Mouse (Mus musculus): ENCODE measurements at regions not wholly inside any gene's neighbourhood (a gene's known extent, or its start where the extent isn't known, plus 50 kb on each side); places are given as distances from the start of the nearest gene placed in this dataset.
"Not testable (repeated sequence)": the region's sequence is repeated elsewhere in the genome, so short reads cannot be mapped to it uniquely, and the experiment has no call there.

- Histone ChIP-seq H3K9ac (no peak overlapping the region), H3K4me3 (no peak overlapping the region), H3K4me1 (no peaks in the 10 kb centered on the region; the same call in 1 of the 2 replicates), H3K4me2 (replicated peaks) (no peak overlapping the region), H3K36me3 (no peaks in the 10 kb centered on the region), H3K27me3 (no peaks in the 10 kb centered on the region), H3K27ac (no peak overlapping the region), H3K9me3 (no peaks in the 10 kb centered on the region)
- ATAC-seq (ENCODE audit: insufficient number of reproducible peaks, insufficient read depth, low FRiP score, low TSS enrichment): no peak
- 75% methylated on average over 6 of the region's 6 CpGs for WGBS
Measured at GRCm38 (mm10) chr15:25236191-25236723, 177.3 kb downstream of the Basp1 start.

- H3K4me2 ChIP-seq (replicated peaks): no peak overlapping the region
- no peaks in the 10 kb centered on the region; the same call in 1 of the 2 replicates for H3K4me1 ChIP-seq
- 93% methylated on average over 10 of the region's 10 CpGs for WGBS
- no peak overlapping the region for H3K27ac ChIP-seq
- no peaks in the 10 kb centered on the region for H3K36me3 ChIP-seq
- no peak overlapping the region for H3K9ac ChIP-seq
- no peak overlapping the region for H3K4me3 ChIP-seq
- H3K9me3 ChIP-seq: no peaks in the 10 kb centered on the region
- no peak for ATAC-seq (ENCODE audit: insufficient number of reproducible peaks, insufficient read depth, low FRiP score, low TSS enrichment)
- H3K27me3 ChIP-seq: no peaks in the 10 kb centered on the region
Measured at GRCm38 (mm10) chr15:25234064-25234700, 179.4 kb downstream of the Basp1 start.

- Histone ChIP-seq H3K4me3 (no peak overlapping the region), H3K9ac (no peak overlapping the region), H3K4me2 (replicated peaks) (no peak overlapping the region), H3K36me3 (no peaks in the 10 kb centered on the region), H3K9me3 (no peaks in the 10 kb centered on the region), H3K27ac (no peak overlapping the region), H3K27me3 (no peaks in the 10 kb centered on the region), H3K4me1 (0 out of 2 replicates have a peak, but pooled peaks cover 3% of the 10 kb centered on the region)
- 74% methylated on average over 4 of the region's 4 CpGs for WGBS
- ATAC-seq (ENCODE audit: insufficient number of reproducible peaks, insufficient read depth, low FRiP score, low TSS enrichment): no peak
Measured at GRCm38 (mm10) chr15:25230213-25230612, 183.4 kb downstream of the Basp1 start.

GRCm38 (mm10) chr15:25229807-25230206, 183.8 kb downstream of the Basp1 start:
- H3K27ac ChIP-seq: no peak overlapping the region
- ATAC-seq (ENCODE audit: insufficient number of reproducible peaks, insufficient read depth, low FRiP score, low TSS enrichment): no peak
- H3K4me2 ChIP-seq (replicated peaks): no peak overlapping the region
- 0 out of 2 replicates have a peak, but pooled peaks cover 3% of the 10 kb centered on the region for H3K4me1 ChIP-seq
- no peak overlapping the region for H3K9ac ChIP-seq
- H3K9me3 ChIP-seq: no peaks in the 10 kb centered on the region
- H3K27me3 ChIP-seq: no peaks in the 10 kb centered on the region
- no peak overlapping the region for H3K4me3 ChIP-seq
- H3K36me3 ChIP-seq: no peaks in the 10 kb centered on the region
- WGBS: 86% methylated on average over 11 of the region's 11 CpGs

- 52% methylated on average over 7 of the region's 7 CpGs for WGBS
- no peak for ATAC-seq (ENCODE audit: insufficient number of reproducible peaks, insufficient read depth, low FRiP score, low TSS enrichment)
- Histone ChIP-seq H3K9me3 (no peaks in the 10 kb centered on the region), H3K4me1 (0 out of 2 replicates have a peak, but pooled peaks cover 3% of the 10 kb centered on the region), H3K9ac (no peak overlapping the region), H3K4me3 (no peak overlapping the region), H3K4me2 (replicated peaks) (no peak overlapping the region), H3K27ac (no peak overlapping the region), H3K36me3 (no peaks in the 10 kb centered on the region), H3K27me3 (no peaks in the 10 kb centered on the region)
Measured at GRCm38 (mm10) chr15:25227496-25227895, 186.1 kb downstream of the Basp1 start.

- Histone ChIP-seq H3K27ac (no peak overlapping the region), H3K27me3 (no peaks in the 10 kb centered on the region), H3K4me2 (replicated peaks) (no peak overlapping the region), H3K9ac (no peak overlapping the region), H3K36me3 (no peaks in the 10 kb centered on the region), H3K9me3 (no peaks in the 10 kb centered on the region), H3K4me3 (no peak overlapping the region), H3K4me1 (0 out of 2 replicates have a peak, but pooled peaks cover 3% of the 10 kb centered on the region)
- ATAC-seq (ENCODE audit: insufficient number of reproducible peaks, insufficient read depth, low FRiP score, low TSS enrichment): no peak
- WGBS: 35% methylated on average over 3 of the region's 3 CpGs
Measured at GRCm38 (mm10) chr15:25225936-25226335, 187.6 kb downstream of the Basp1 start.

- no peak overlapping the region for H3K27ac ChIP-seq
- 66% methylated on average over 3 of the region's 3 CpGs for WGBS
- 0 out of 2 replicates have a peak, but pooled peaks cover 3% of the 10 kb centered on the region for H3K4me1 ChIP-seq
- no peaks in the 10 kb centered on the region for H3K36me3 ChIP-seq
- no peaks in the 10 kb centered on the region for H3K9me3 ChIP-seq
- H3K4me3 ChIP-seq: no peak overlapping the region
- no peak for ATAC-seq (ENCODE audit: insufficient number of reproducible peaks, insufficient read depth, low FRiP score, low TSS enrichment)
- H3K27me3 ChIP-seq: no peaks in the 10 kb centered on the region
- no peak overlapping the region for H3K9ac ChIP-seq
- no peak overlapping the region for H3K4me2 ChIP-seq (replicated peaks)
Measured at GRCm38 (mm10) chr15:25225431-25225830, 188.1 kb downstream of the Basp1 start.

- H3K9ac ChIP-seq: no peak overlapping the region
- ATAC-seq (ENCODE audit: insufficient number of reproducible peaks, insufficient read depth, low FRiP score, low TSS enrichment): no peak
- H3K4me3 ChIP-seq: no peak overlapping the region
- H3K4me2 ChIP-seq (replicated peaks): no peak overlapping the region
- 0 out of 2 replicates have a peak overlapping the region, but pooled peaks have one; percentile 17 for H3K27ac ChIP-seq
- H3K4me1 ChIP-seq: 0 out of 2 replicates have a peak, but pooled peaks cover 3% of the 10 kb centered on the region
- no peaks in the 10 kb centered on the region for H3K27me3 ChIP-seq
- no peaks in the 10 kb centered on the region for H3K9me3 ChIP-seq
- H3K36me3 ChIP-seq: no peaks in the 10 kb centered on the region
- WGBS: 71% methylated on average over 4 of the region's 4 CpGs
Measured at GRCm38 (mm10) chr15:25221749-25222148, 191.8 kb downstream of the Basp1 start.

- Histone ChIP-seq H3K4me3 (no peak overlapping the region), H3K27ac (no peak overlapping the region), H3K4me1 (no peaks in the 10 kb centered on the region), H3K36me3 (no peaks in the 10 kb centered on the region), H3K9me3 (no peaks in the 10 kb centered on the region), H3K9ac (no peak overlapping the region), H3K27me3 (no peaks in the 10 kb centered on the region), H3K4me2 (replicated peaks) (no peak overlapping the region)
- ATAC-seq (ENCODE audit: insufficient number of reproducible peaks, insufficient read depth, low FRiP score, low TSS enrichment): no peak
- WGBS: 83% methylated on average over 1 of the region's 1 CpGs
Measured at GRCm38 (mm10) chr15:25216375-25216774, 197.2 kb downstream of the Basp1 start.

- H3K36me3 ChIP-seq: no peaks in the 10 kb centered on the region
- 88% methylated on average over 3 of the region's 3 CpGs for WGBS
- no peaks in the 10 kb centered on the region for H3K4me1 ChIP-seq
- ATAC-seq (ENCODE audit: insufficient number of reproducible peaks, insufficient read depth, low FRiP score, low TSS enrichment): no peak
- no peak overlapping the region for H3K4me3 ChIP-seq
- no peaks in the 10 kb centered on the region for H3K9me3 ChIP-seq
- H3K4me2 ChIP-seq (replicated peaks): no peak overlapping the region
- H3K9ac ChIP-seq: no peak overlapping the region
- H3K27me3 ChIP-seq: no peaks in the 10 kb centered on the region
- no peak overlapping the region for H3K27ac ChIP-seq
Measured at GRCm38 (mm10) chr15:25202097-25202496, 211.5 kb downstream of the Basp1 start.

- H3K9me3 ChIP-seq; H3K36me3 ChIP-seq; H3K4me3 ChIP-seq; H3K27me3 ChIP-seq; H3K9ac ChIP-seq; H3K27ac ChIP-seq; ATAC-seq (ENCODE audit: insufficient number of reproducible peaks, insufficient read depth, low FRiP score, low TSS enrichment); H3K4me1 ChIP-seq; H3K4me2 ChIP-seq (replicated peaks): not testable (repeated sequence)
- WGBS: 95% methylated on average over 23 of the region's 23 CpGs
Measured at GRCm38 (mm10) chr15:25200249-25200648, 213.3 kb downstream of the Basp1 start.

- Histone ChIP-seq H3K4me3 (no peak overlapping the region), H3K36me3 (no peaks in the 10 kb centered on the region), H3K27ac (no peak overlapping the region), H3K4me1 (no peaks in the 10 kb centered on the region), H3K27me3 (no peaks in the 10 kb centered on the region), H3K9ac (no peak overlapping the region), H3K4me2 (replicated peaks) (no peak overlapping the region), H3K9me3 (no peaks in the 10 kb centered on the region)
- WGBS: 67% methylated on average over 2 of the region's 2 CpGs
- no peak for ATAC-seq (ENCODE audit: insufficient number of reproducible peaks, insufficient read depth, low FRiP score, low TSS enrichment)
Measured at GRCm38 (mm10) chr15:25187881-25188326, 225.7 kb downstream of the Basp1 start.
